Mouse (Mus musculus) layer of hippocampus, adult 8-10 months (tissue): ENCODE results near the gene Btbd11. TPM values are rescaled to one million over a fixed set of nuclear protein-coding genes. Genes with fewer than 3 reads are reported as not detected.
A peak's percentile ranks its signal among the peaks of the same experiment; 100 is the strongest.

Experiments
- DNase-seq, 2 experiments: peaks; one replicate each; pipeline ENCODE4 v3.0.0; 2022; ENCODE audit warnings: low spot score in 2 of 2
- total RNA-seq, 4 experiments: library from RNA; stranded (reverse); gene quantifications; 2 replicates each; pipeline ENCODE4 v1.2.4; 2022

Gene Btbd11
- total RNA-seq: 10 to 100 TPM; 20.2 to 30.5 (median 21.7) TPM

DNA sequence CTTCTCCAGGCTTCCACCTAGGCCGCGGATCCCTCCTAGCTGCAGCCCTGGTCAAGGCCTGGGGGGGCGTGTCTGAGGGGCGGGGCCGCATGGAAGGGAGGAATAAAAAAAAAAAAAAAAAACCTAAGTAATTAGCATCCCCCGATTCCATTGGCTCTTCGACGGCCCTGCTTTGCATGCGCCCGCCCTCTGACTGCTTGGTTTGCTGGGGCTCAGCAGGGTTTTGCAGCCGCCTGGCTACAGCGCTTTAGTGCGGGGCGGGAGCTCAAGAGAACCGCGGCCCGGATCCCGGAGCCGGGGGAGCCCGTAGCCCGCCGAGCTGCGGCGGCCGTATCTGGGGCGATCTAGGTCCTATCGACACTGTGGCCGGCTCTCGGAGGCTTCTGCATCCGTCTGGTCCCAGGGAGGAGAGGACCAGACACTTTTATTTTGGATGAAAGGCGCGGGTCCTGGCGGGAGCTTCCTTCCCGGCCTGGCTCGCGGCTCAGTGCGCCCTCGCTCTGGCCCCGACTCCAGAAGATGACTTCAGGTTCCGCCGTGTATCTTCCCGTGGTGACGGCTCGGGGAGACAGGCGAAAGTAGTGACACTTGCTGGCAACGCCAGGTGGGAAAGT lies at the start of gene Btbd11:
Btbd11 (plus strand) TSS at position 210 of the 614 bp plus-strand sequence.
- peak; percentile 78 for DNase-seq

DNA sequence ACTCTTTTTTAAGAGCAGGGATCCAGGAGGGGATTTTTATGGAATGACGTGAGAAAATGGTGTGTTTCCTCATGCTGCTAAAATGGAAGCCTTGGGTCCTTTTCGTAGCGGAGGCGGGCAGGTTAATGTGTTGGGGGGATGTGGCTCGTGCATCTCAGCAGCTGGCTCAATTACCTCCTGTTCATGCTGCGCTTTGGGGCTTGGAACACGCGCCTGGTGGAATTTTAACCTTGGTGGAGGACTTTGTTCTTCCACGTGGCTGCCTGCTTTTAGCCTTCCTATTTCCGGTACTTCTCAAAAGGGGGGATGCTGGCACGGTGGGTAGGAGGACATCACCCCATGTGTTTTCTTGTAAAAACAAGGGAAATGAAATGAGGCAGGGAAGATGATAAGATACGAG lies 47.9 kb upstream of the Btbd11 start:
- no peak for DNase-seq

DNA sequence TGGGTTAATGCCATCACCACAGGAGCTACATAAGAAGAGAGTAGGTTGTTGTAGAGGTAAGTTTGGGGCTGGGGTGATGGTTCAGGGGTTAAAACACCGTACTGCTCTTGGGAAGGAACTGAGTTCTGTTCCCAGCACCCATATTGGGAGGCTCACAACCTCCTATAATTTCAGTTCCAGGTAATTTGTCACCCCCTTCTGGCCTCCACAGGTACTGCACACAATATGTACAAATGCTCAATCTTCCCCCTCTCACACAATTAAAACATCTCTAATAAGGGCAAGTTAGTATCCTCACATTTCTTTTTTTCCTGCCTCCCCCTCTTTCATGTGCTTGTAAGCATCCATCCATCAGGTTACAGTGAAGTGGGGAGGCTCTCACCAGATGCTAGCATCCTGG lies 44.7 kb upstream of the Btbd11 start:
- no peak for DNase-seq

DNA sequence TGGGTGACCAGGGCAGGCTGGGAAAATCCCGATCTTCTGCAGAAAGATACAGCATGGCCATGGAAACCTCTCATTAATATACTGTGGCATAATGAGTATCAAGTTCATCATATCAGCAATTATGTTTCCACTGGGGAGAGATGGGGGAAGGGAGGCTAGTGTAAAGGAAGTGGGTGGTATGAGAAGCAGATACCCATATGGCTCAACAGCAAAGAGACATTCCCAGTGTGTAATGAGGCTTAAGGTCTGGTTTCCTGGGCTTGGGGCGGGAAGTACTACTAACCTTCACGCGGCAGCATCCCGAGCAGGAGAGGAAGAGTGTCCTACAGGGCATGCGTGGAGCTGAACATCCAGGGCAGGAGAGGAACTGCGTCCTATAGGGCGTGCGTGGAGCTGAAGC lies 39.4 kb upstream of the Btbd11 start:
- DNase-seq: no peak

DNA sequence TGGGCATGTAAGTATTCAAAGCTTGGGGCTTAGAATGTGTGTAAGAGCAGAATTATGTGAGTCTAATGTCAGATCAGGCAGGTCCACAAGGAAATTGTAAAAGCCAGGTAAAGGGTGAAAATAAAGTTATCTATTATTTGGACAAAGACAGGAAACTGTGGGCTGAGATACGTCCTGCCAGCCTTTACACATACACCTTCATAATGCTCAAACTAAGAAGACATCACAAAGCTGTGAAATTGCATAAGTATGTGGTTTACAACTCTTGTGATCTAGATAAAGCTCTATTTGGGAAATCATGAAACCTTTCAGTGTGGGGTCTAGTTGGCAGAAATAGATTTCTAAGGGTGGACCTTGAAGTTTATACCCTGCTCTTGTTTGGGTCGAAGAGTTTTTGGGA lies 34.1 kb upstream of the Btbd11 start:
- DNase-seq: no peak

DNA sequence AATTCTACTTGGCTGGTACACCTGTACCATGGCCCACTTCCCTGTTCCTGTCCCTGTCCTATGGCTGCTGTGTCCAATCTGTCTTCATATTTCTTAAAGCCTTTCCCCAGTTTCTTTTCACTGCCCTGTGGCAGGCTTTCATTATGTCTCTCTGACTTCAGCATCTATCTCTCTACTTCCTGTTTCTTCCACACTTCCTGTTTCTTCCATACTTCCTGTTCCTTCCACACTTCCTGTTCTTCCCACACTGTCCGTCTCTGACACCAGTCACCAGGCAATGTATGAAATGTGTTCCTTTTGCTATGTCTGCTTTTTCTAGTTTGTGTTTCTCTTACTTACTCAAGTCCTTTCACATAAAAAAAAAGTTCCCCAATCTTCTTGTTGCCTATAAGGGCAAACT lies 32.3 kb upstream of the Btbd11 start:
- no peak for DNase-seq

DNA sequence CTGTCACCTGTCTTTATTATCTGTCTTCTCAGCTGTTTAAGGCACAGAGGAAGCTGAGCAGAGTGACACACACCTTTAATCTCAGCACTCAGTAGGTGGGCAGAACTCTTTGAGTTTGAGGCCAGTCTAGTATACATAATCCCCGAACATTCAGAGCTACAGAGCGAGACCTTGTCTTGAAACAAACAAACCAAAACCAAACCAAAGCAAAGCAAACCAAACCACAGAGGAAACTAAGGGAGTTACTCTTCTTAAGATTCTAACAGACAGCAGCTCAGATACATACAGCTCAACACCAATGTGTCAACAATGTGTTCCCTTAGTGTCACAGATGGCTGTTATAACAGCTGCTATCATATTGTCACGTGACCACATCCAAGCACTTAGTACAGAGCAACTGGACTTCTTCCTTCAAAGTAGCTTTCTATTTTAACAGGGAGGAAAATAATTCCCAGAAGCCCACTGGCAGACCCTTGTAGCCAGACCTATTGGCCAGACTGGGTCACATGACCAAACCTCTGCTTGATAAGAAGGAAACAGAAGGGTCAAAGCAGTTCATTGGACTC lies 27.0 kb upstream of the Btbd11 start:
- DNase-seq: no peak

DNA sequence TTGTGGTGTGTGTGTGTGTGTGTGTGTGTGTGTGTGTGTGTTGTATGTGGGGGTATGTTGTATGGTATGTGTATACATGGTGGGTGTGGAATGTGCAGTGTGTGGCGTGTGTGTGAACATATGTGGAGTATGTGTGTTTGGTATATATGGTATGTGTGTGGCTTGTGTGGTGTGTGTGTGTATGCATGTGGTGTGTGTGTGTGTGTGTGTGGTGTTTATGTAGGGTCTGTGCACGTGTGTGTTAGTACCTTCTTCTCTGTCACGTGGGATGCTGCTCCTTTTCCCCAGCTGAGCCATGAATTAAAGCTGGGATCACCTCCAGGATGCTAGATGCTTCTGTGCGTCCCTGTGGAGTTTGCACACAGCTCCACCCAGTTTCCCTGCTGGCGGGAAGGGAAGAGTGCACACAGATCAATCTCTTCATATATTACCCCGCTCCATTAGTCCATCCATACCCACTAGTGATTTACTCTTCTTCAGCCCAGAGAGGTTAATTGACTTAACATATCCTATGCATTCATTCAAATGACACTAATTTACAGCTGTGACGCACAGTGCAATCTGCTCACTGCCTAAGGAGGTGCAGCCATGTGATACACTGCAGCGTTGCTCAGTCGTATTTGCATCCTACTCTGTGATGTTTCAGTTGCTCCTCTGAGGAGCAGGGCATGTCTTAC lies 23.7 kb upstream of the Btbd11 start:
- DNase-seq: no peak

DNA sequence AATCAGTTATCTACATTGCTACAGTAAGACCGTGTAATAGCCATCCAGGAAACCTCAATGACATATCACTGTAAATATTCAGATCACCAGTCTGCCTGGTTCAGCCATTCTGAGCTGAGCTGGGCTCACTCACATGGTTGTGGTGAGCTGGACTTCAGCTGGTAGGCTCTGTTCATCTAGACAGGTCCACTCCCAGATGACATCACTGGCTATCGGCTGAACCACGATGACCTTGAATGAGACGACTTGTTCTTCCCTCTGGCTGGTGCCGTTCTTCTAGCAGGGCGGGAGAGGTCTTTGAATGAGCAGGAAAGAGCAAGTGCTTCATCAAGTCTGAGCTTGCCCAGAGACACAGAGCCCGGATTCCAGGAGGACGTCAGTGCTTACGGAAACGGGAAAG lies 19.7 kb upstream of the Btbd11 start:
- no peak for DNase-seq

DNA sequence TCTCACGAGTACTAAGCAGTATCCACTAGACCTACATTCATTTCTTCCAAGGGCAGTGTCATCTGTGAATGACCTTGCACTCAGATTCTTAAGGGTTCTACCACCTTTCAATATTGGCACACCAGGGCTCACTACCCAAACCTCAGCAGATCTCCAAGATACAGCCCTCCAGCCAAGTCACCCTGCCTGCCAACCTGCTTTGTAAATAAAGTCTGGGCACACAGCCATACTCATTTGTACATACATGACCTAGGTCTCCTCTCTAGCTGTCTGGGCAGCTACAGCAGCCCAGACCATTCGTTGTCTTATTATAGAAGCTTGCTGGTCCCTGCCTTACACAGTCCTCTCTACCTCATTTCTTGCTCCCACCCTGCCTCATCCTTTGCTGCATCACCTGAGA lies 15.3 kb upstream of the Btbd11 start:
- DNase-seq: no peak

DNA sequence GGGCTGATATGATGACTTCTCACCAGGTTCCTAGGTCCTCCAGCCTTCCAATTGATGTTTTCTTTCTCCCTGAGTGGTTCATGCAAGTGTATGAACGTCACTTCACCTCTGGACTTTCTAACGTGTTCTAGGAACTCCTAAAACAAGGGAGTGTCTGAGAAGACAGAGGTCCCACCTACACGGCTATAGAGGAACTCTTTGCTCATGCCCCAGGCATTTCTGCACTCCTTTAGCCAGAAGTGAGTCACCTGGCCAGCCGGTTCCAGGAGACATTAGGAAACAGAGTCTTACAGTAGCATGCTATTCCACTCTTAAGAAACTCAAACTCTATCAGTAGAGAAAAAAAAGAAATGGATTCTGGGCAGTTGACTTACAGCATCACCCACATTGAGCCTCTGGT lies 14.5 kb upstream of the Btbd11 start:
- DNase-seq: no peak

GRCm38 (mm10) chr10:85378972-85379371 lies 7.6 kb upstream of the Btbd11 start:
- no peak for DNase-seq

GRCm38 (mm10) chr10:85382981-85383380 lies 3.6 kb upstream of the Btbd11 start:
- no peak for DNase-seq

DNA sequence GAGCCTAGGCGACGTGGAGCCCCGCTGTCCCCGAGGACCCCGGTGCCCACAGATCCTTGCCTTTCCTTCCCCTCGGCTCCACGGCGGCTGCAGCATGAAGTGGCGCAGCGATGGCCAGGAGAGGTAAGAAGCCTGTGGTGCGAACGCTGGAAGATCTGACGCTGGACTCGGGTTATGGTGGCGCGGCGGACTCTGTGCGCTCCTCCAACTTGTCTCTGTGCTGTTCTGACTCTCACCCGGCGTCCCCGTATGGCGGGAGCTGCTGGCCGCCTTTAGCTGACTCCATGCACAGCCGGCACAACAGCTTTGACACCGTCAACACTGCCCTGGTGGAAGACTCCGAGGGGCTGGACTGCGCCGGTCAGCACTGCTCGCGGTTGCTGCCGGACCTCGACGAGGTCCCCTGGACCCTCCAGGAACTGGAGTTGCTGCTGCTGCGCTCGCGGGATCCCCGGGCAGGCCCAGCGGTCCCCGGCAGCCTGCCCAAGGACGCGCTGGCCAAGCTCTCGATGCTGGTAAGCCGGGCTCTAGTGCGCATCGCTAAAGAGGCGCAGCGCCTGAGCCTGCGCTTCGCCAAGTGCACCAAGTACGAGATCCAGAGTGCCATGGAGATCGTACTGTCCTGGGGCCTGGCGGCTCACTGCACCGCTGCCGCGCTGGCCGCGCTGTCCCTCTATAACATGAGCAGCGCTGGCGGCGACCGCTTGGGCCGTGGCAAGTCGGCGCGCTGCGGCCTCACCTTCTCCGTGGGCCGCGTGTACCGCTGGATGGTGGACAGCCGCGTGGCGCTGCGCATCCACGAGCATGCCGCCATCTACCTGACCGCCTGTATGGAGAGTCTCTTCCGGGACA lies 831 bp downstream of the Btbd11 start:
- peak in 1 of 2 experiments; percentile 23 for DNase-seq

GRCm38 (mm10) chr10:85388071-85388750 lies 1.6 kb downstream of the Btbd11 start:
- no peak for DNase-seq

GRCm38 (mm10) chr10:85388751-85389115 lies 2.1 kb downstream of the Btbd11 start:
- DNase-seq: no peak

- DNase-seq: no peak
Observed at GRCm38 (mm10) chr10:85389286-85390139, 2.9 kb downstream of the Btbd11 start.

GRCm38 (mm10) chr10:85393016-85393415 lies 6.4 kb downstream of the Btbd11 start:
- no peak for DNase-seq

- no peak for DNase-seq
Observed at GRCm38 (mm10) chr10:85394558-85394957, 7.9 kb downstream of the Btbd11 start.

- DNase-seq: no peak
Observed at GRCm38 (mm10) chr10:85411120-85411519, 24.5 kb downstream of the Btbd11 start.
